Mouse (Mus musculus) brain, embryonic 18.5 days (tissue): ENCODE data around the gene Syne3.

Source experiments
- DNase-seq: peaks from one replicate; pipeline ENCODE4 v3.0.0-alpha.2; 2012; ENCODE audit warnings: low read depth, low spot score

Syne3 gene

DNA sequence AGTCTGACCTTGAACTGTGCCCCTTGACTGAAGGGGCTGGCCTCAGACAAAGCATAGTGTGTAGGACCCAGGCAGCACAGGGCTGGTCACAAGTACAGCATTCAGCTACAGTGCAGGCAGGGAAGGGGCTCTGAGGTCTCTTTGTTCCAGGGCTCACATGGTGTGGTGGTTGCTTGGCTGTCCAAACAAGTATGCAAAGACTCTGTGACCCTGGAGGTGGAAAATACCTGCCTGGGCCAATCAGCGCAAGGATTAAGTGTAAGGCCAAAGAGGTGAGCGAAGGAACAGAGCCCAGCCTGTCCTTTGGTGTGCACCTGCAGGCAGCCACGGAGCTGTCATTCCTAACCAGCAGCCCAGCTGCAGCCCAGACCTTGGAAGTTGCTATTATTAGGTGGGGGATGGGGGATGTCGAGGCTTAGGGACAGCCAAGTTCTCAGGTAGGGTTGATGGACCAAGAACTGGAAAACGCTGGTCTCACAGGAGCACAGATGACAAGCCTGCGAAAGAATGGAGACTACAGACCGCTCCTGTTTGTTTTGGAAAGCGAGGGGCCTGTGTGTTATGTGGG, 112.5 kb downstream of the Syne3 start:
- DNase-seq = no peak

GRCm38 (mm10) chr12:104896640-104897039, 113.0 kb downstream of the Syne3 start:
- DNase-seq = no peak

DNA sequence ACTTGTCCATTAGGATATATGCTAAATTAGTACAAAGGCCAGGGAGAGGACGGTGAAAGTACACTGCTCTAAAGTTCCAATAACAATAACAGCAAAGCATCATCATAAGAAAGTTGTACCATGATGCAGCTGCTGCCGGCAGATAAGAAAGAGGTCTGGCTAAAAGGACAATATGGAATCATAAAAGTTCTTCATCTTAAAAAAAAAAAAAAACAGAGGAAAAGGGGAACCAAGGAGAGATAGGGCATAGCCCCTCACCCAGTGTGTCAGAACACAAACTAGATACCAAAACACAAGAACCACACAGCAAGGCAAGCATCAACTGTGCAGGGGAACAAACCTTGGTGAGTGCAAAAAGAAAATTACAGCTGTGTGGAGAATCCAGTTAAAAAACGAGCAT, 117.4 kb downstream of the Syne3 start:
- no peak for DNase-seq

DNA sequence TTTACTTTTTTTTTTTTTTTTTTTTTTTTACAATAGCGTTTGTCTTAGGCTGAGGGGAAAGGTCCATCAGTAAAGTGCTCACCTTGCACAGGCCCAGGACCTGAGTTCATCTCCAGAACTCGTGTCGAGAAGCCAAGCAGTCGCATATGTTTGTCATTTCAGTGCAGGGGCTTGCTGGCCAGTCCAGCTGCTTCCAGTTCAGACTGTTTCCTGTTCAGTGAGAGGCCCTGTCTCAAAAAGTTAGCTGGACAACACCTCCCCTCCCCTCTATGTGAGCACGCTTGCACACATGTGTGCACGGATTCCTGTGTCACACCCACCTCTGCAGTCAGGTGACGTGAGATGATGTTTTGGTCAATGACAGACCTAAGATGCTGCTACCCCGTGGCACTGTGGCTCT, 119.5 kb downstream of the Syne3 start:
- DNase-seq = no peak

DNA sequence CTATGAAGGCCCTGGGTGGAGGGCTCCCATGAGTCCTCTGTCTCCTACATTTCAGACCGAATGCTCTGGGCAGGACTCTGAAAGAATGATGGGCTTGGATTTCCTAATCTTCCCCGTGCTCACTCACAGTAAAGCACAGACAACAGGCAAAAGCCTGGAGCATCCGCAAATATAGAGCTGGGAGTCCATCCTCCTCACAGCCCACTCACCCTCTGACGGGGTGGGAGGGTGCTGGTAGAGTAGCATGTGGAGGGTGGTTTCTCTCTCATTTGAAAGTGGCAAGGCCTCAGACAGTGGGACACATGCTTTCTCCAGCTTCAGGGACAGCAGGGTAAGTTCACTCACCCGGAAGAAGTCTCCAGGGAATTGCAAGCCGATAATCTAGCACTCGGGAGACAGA, 123.5 kb downstream of the Syne3 start:
- DNase-seq = no peak

GRCm38 (mm10) chr12:104882533-104882932, 127.1 kb downstream of the Syne3 start:
- DNase-seq = no peak

GRCm38 (mm10) chr12:104882061-104882460, 127.5 kb downstream of the Syne3 start:
- no peak for DNase-seq

DNA sequence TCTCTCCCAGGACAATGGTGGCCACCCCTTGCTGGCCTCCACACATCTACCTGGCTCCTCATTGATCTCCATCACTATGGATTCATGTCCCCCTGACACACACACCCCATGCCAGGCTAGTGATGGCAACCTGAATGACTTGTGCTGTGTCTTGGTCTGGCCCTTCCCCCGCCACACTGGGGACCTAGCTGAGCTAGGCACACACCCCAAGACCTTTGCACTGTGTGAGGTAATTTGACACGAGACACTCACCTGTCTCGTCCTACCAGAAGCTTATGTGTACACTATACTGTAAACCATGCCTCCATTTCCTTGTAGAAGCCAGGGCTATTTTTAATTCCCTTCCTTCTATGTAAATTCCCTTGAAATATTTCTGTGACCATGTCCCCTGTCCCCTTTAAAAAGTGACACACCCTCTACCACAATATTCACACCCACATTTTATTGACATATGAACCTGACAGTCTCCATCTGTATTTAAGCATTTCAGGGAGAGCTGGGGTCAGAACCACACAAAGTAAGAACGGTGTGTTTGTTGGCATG, 128.0 kb downstream of the Syne3 start:
- DNase-seq = no peak

GRCm38 (mm10) chr12:104880367-104880766, 129.2 kb downstream of the Syne3 start:
- DNase-seq = no peak
